Mouse (Mus musculus): ENCODE results near the gene Adtrp. TPM values are rescaled to one million over a fixed set of nuclear protein-coding genes. Genes with fewer than 3 reads are reported as not detected.

Adtrp gene
- total RNA-seq (2021) (100 to 1,000 TPM in 1 of 2 experiments, 10 to 100 TPM in 1; 52.7 to 132 TPM), polyA plus RNA-seq (2012; rRNA removed) (6.1 and 6.9 TPM in 2 replicates)
- long read RNA-seq, transcript Adtrp-202 (7 exons, 1,602 nt), result major isoform, 33 of 47 reads
- long read RNA-seq, partial matches to known transcripts, result 11 of 47 reads
- long read RNA-seq, other reads (novel, unspliced or antisense), result 3 of 47 reads

- peak; percentile 45 for DNase-seq
Observed at GRCm38 (mm10) chr13:41847516-41848126, at the start of gene Adtrp. Gene Adtrp, minus strand, starts transcription at chr13:41847684.

GRCm38 (mm10) chr13:41892016-41892415 lies 44.5 kb upstream of the Adtrp start:
- DNase-seq, result no peak

GRCm38 (mm10) chr13:41890618-41891017 lies 43.1 kb upstream of the Adtrp start:
- no peak for DNase-seq

GRCm38 (mm10) chr13:41890111-41890600 lies 42.7 kb upstream of the Adtrp start:
- no peak for DNase-seq

GRCm38 (mm10) chr13:41888644-41889043 lies 41.2 kb upstream of the Adtrp start:
- no peak for DNase-seq

- DNase-seq, result no peak
Observed at GRCm38 (mm10) chr13:41886120-41886519, 38.6 kb upstream of the Adtrp start.

GRCm38 (mm10) chr13:41883665-41884291 lies 36.3 kb upstream of the Adtrp start:
- DNase-seq, result no peak

- peak; percentile 82 for DNase-seq
Observed at GRCm38 (mm10) chr13:41881201-41881600, 33.7 kb upstream of the Adtrp start.

- DNase-seq, result no peak
Observed at GRCm38 (mm10) chr13:41880525-41880924, 33.0 kb upstream of the Adtrp start.

GRCm38 (mm10) chr13:41872686-41873085 lies 25.2 kb upstream of the Adtrp start:
- DNase-seq, result no peak

GRCm38 (mm10) chr13:41872161-41872562 lies 24.7 kb upstream of the Adtrp start:
- DNase-seq, result no peak

- DNase-seq, result no peak
Observed at GRCm38 (mm10) chr13:41867533-41867932, 20.0 kb upstream of the Adtrp start.

GRCm38 (mm10) chr13:41865575-41865974 lies 18.1 kb upstream of the Adtrp start:
- DNase-seq, result no peak

- DNase-seq, result no peak
Observed at GRCm38 (mm10) chr13:41865071-41865470, 17.6 kb upstream of the Adtrp start.

GRCm38 (mm10) chr13:41860603-41861405 lies 13.3 kb upstream of the Adtrp start:
- DNase-seq, result no peak

- DNase-seq, result no peak
Observed at GRCm38 (mm10) chr13:41855206-41856185, 8.0 kb upstream of the Adtrp start.

- no peak for DNase-seq
Observed at GRCm38 (mm10) chr13:41850727-41851378, 3.4 kb upstream of the Adtrp start.

GRCm38 (mm10) chr13:41846516-41846915 lies 968 bp downstream of the Adtrp start:
- DNase-seq, result peak; percentile 43

- DNase-seq, result no peak
Observed at GRCm38 (mm10) chr13:41845013-41845412, 2.5 kb downstream of the Adtrp start.

GRCm38 (mm10) chr13:41844071-41844470 lies 3.4 kb downstream of the Adtrp start:
- DNase-seq, result no peak
